Mouse (Mus musculus) bone marrow, adult 2 months (tissue): ENCODE results near the gene Ptprm. TPM values are rescaled to one million over a fixed set of nuclear protein-coding genes. Genes with fewer than 3 reads are reported as not detected.

ENCODE experiments used
- H3K27ac ChIP-seq: fragments of 200-500 bp; 2 replicates; pipeline ENCODE4 v1.5.1; 2012; ENCODE audit warnings: low read depth, mild to moderate bottlenecking, control low read depth, inconsistent platforms, low read length; ENCODE audit not compliant: control insufficient read depth, poor library complexity, insufficient read depth
- H3K4me1 ChIP-seq: fragments of 200-500 bp; 2 replicates; pipeline ENCODE4 v1.6.1; 2011; ENCODE audit warnings: low read length; ENCODE audit not compliant: control insufficient read depth, insufficient read depth
- H3K4me3 ChIP-seq: fragments of 200-500 bp; replicated peaks from 2 replicates; pipeline ENCODE3; 2011; ENCODE audit warnings: mild to moderate bottlenecking, low read depth, low read length, control low read depth; ENCODE audit not compliant: control insufficient read depth
- CTCF ChIP-seq: fragments of 200-500 bp; IDR thresholded peaks from 2 replicates; pipeline ENCODE4 v1.5.1; 2011; ENCODE audit warnings: low read length, control low read depth; ENCODE audit not compliant: control insufficient read depth, insufficient read depth
- POLR2A ChIP-seq: fragments of 200-500 bp; IDR thresholded peaks from 2 replicates; pipeline ENCODE4 v1.6.1; 2011; ENCODE audit warnings: low read depth, mild to moderate bottlenecking, control low read depth, low read length, borderline replicate concordance; ENCODE audit not compliant: control insufficient read depth
- WGBS: fragments of 180-500 bp; shearing (Covaris S2); methylation state at CpG from one replicate; pipeline ENCODE4 v1.1.7; 2018; 5-methylcytosine and 5-hydroxymethylcytosine counted together
- polyA plus RNA-seq: library from polyadenylated mRNA; stranded (reverse); fragments of >200 nt; gene quantifications from 2 replicates; pipeline ENCODE4 v1.2.4, GENCODE M21; 2011; ENCODE audit warnings: low replicate concordance; ENCODE audit not compliant: missing spikeins, insufficient read depth, insufficient read length

Ptprm gene
- polyA plus RNA-seq, 1 experiment = 4.0 TPM

DNA sequence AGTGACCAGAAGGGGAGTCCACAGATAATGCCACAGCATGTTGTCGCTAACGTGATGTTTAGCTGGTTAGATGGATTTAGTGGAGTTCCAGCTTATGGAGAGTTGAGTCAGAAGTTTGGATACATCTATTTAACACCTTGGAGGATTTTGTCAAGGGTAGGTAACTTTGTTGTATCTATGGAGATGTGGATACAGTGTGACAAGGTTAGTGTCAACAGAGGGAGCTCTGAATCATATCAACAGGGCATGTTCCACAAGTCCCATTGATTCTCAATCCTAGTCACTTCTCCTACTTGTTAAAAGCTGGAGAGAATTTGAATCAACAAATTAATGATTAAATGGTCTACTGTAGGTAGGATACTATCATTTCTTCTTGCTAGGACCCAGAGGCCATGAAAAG is 394.4 kb downstream of the Ptprm start:
- 91% methylated on average over 2 of the region's 2 CpGs for WGBS
- H3K27ac ChIP-seq = no peak overlapping the region
- no peak for TF ChIP-seq CTCF
- TF ChIP-seq POLR2A = no peak

GRCm38 (mm10) chr17:66958766-66959165 is 395.5 kb downstream of the Ptprm start:
- TF ChIP-seq POLR2A (no peak), CTCF (no peak)
- 74% methylated on average over 2 of the region's 2 CpGs for WGBS
- Histone ChIP-seq H3K27ac (no peak overlapping the region), H3K4me1 (no peaks in the 10 kb centered on the region), H3K4me3 (no peak overlapping the region)

More for the DNA sequence above, 394.4 kb downstream of the Ptprm start:
- no peak overlapping the region for H3K4me3 ChIP-seq
- no peaks in the 10 kb centered on the region for H3K4me1 ChIP-seq

GRCm38 (mm10) chr17:66944498-66944897 is 409.8 kb downstream of the Ptprm start:
- TF ChIP-seq POLR2A (no peak), CTCF (no peak)
- H3K27ac ChIP-seq = no peak overlapping the region
- H3K4me3 ChIP-seq = no peak overlapping the region
- WGBS = 73% methylated on average over 4 of the region's 4 CpGs
- H3K4me1 ChIP-seq = no peaks in the 10 kb centered on the region

GRCm38 (mm10) chr17:66943539-66943938 is 410.7 kb downstream of the Ptprm start:
- 87% methylated on average over 9 of the region's 9 CpGs for WGBS
- Histone ChIP-seq H3K4me1 (no peaks in the 10 kb centered on the region), H3K27ac (no peak overlapping the region), H3K4me3 (no peak overlapping the region)
- no peak for TF ChIP-seq CTCF
- no peak for TF ChIP-seq POLR2A

DNA sequence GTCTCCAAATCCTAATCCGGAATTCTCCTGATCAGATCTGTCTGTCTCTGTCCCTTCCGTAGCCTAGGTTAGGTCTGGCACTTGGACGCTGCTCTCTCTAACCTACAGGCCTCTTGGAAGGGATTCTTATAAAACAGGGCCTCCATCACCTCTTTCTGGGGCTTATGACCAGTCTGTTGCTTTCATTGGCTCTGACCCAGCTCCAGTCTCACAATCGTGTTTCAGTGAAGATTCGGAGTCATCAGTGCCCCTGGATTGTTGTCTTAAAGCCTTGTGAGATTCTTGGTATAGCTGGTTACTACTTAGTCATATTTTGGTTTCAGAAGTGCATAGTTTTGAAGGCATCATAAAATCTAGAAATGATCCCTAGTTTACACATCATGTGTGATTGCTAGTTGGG is 428.6 kb downstream of the Ptprm start:
- H3K4me1 ChIP-seq = no peaks in the 10 kb centered on the region
- WGBS = 72% methylated on average over 5 of the region's 5 CpGs
- TF ChIP-seq POLR2A = no peak
- TF ChIP-seq CTCF = no peak
- no peak overlapping the region for H3K4me3 ChIP-seq
- H3K27ac ChIP-seq = no peak overlapping the region

DNA sequence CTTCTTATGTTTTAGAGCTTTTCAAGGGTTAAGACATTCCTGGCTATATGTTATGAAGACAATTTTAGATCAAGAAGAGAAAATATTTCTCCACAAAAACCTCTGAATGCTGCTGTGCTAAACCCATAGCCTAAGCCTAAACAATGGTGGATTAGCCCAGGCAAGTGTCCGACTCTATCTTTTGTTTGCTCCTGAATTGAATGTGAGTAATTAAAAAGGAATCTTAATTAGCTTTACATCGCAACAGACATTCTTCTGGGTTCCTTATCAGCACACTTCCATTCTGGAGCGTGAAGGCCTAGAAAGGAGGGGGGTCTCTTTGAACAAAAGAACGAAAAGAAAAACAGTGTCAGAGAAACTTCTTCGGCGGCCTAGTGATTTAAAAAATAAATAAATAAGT is 439.6 kb downstream of the Ptprm start:
- Histone ChIP-seq H3K4me1 (no peaks in the 10 kb centered on the region), H3K27ac (no peak overlapping the region), H3K4me3 (no peak overlapping the region)
- WGBS = 79% methylated on average over 6 of the region's 6 CpGs
- TF ChIP-seq CTCF (no peak), POLR2A (no peak)

- 90% methylated on average over 6 of the region's 6 CpGs for WGBS
Observed at GRCm38 (mm10) chr17:66912533-66912932, 441.7 kb downstream of the Ptprm start.

GRCm38 (mm10) chr17:66912120-66912519 is 442.1 kb downstream of the Ptprm start:
- H3K4me3 ChIP-seq = no peak overlapping the region
- H3K27ac ChIP-seq = no peak overlapping the region
- WGBS = 90% methylated on average over 11 of the region's 11 CpGs
- TF ChIP-seq POLR2A (no peak), CTCF (no peak)
- no peaks in the 10 kb centered on the region for H3K4me1 ChIP-seq

More at GRCm38 (mm10) chr17:66912533-66912932, 441.7 kb downstream of the Ptprm start:
- TF ChIP-seq POLR2A = no peak
- TF ChIP-seq CTCF = no peak
- no peak overlapping the region for H3K27ac ChIP-seq
- no peaks in the 10 kb centered on the region for H3K4me1 ChIP-seq
- H3K4me3 ChIP-seq = no peak overlapping the region

GRCm38 (mm10) chr17:66909901-66910300 is 444.4 kb downstream of the Ptprm start:
- Histone ChIP-seq H3K4me1 (no peaks in the 10 kb centered on the region), H3K27ac (no peak overlapping the region), H3K4me3 (no peak overlapping the region)
- TF ChIP-seq CTCF = no peak
- no peak for TF ChIP-seq POLR2A
- WGBS = 69% methylated on average over 4 of the region's 4 CpGs
